Mouse (Mus musculus) C2C12 (cell line): ENCODE measurements around the gene Tbc1d1.

ENCODE experiments used
- CEBPB ChIP-seq: IDR thresholded peaks from one replicate; pipeline ENCODE4 v1.6.1; 2011; ENCODE audit warnings: low read depth, mild to moderate bottlenecking, control low read depth, moderate library complexity
- CTCF ChIP-seq: IDR thresholded peaks from one replicate; pipeline ENCODE4 v1.5.1; 2011; ENCODE audit not compliant: control insufficient read depth, insufficient read depth, insufficient read length
- MAX ChIP-seq: IDR thresholded peaks from one replicate; pipeline ENCODE4 v1.6.1; 2011; ENCODE audit warnings: mild to moderate bottlenecking, control low read depth
- MYOD1 ChIP-seq: IDR thresholded peaks from one replicate; pipeline ENCODE4 v1.6.1; 2011; ENCODE audit warnings: low read depth; ENCODE audit not compliant: control insufficient read depth, insufficient read length
- MYOG ChIP-seq: IDR thresholded peaks from one replicate; pipeline ENCODE4 v1.6.1; 2011; ENCODE audit not compliant: control insufficient read depth, insufficient read length; ENCODE audit errors: extremely low read depth
- USF1 ChIP-seq: IDR thresholded peaks from one replicate; pipeline ENCODE4 v1.6.1; 2011; ENCODE audit warnings: low read depth, mild to moderate bottlenecking, control low read depth, moderate library complexity

DNA sequence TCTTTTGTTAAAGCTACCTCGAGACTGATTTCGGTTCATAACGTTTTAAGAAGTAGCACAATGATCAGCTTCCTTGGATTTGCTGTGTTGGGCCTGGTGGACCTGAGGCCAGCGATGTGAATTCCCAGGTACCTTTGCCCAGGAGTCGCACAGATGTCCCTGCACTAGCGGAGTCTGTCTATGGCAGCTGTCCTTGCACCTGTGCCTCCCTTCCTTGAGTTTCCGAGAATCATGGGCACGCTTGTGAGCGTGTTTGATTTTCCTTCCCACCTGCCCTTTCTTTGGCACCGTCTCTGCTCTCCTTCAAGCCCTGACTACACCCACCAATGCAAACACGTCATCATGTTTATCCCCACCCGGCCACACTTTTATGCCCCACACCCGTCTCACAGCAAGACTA lies 242.1 kb downstream of the Tbc1d1 start:
- TF ChIP-seq CTCF (no peak), MAX (no peak), USF1 (no peak), MYOG (no peak), MYOD1 (no peak), CEBPB (no peak)
